Mouse (Mus musculus) forebrain, postnatal 0 days (tissue): Measurements from ENCODE around the gene Gm44579. TPM values are rescaled to one million over a fixed set of nuclear protein-coding genes. Genes with fewer than 3 reads are reported as not detected.

Source experiments
- ATAC-seq: fragments of 200-750 bp; cut with Nextera tagmentation; 2 replicates; pipeline ENCODE4 v1.8.0; 2017; ENCODE audit warnings: mild to moderate bottlenecking, moderate library complexity
- DNase-seq: peaks from one replicate; pipeline ENCODE4 v3.0.0-alpha.2; 2015
- H3K27ac ChIP-seq: fragments of 300-500 bp; sonication (generic); 2 replicates; pipeline ENCODE4 v1.5.1; 2014; ENCODE audit warnings: low read depth, mild to moderate bottlenecking, antibody characterized with exemption, low read length, moderate library complexity, mixed read lengths
- H3K27me3 ChIP-seq: fragments of 300-500 bp; sonication (generic); 2 replicates; pipeline ENCODE4 v1.6.1; 2014; ENCODE audit warnings: mild to moderate bottlenecking, low read length, mixed read lengths; ENCODE audit not compliant: insufficient read depth
- H3K36me3 ChIP-seq: fragments of 300-500 bp; sonication (generic); 2 replicates; pipeline ENCODE4 v1.6.1; 2014; ENCODE audit warnings: mild to moderate bottlenecking, moderate library complexity; ENCODE audit not compliant: insufficient read depth
- H3K4me1 ChIP-seq: fragments of 300-500 bp; sonication (generic); 2 replicates; pipeline ENCODE4 v1.6.1; 2014; ENCODE audit warnings: antibody characterized with exemption; ENCODE audit not compliant: insufficient read depth
- H3K4me2 ChIP-seq: fragments of 300-500 bp; sonication (generic); 2 replicates; pipeline ENCODE4 v1.6.1; 2014; ENCODE audit warnings: low read depth, mild to moderate bottlenecking, moderate library complexity
- H3K4me3 ChIP-seq: fragments of 300-500 bp; sonication (generic); 2 replicates; pipeline ENCODE4 v1.5.1; 2014; ENCODE audit warnings: low read depth, low read length, mixed read lengths
- H3K9ac ChIP-seq: fragments of 300-500 bp; sonication (generic); 2 replicates; pipeline ENCODE4 v1.6.1; 2014; ENCODE audit warnings: mild to moderate bottlenecking
- H3K9me3 ChIP-seq: fragments of 300-500 bp; sonication (generic); 2 replicates; pipeline ENCODE4 v1.6.1; 2016; ENCODE audit warnings: low read length
- CTCF ChIP-seq: sonication (generic); IDR thresholded peaks from 2 replicates; pipeline ENCODE4 v1.5.1; 2016; ENCODE audit warnings: antibody characterized with exemption, control low read depth, low read depth
- WGBS: fragments of 180-500 bp; shearing (Covaris S2); extraction: QIAGEN DNeasy Blood & Tissue Kit; methylation state at CpG from one replicate; pipeline ENCODE4 v1.1.7; 2014; 5-methylcytosine and 5-hydroxymethylcytosine counted together
- polyA plus RNA-seq: library from polyadenylated mRNA; unstranded; fragments of >200 nt; fragmentation: Nextera tagmentation; extraction: Ambion mirVana; gene quantifications from 2 replicates; pipeline ENCODE4 v1.2.1, GENCODE M21; 2015
- total RNA-seq: library from RNA; depleted of rRNA; stranded (reverse); fragments of >200 nt; gene quantifications from 2 replicates; pipeline ENCODE4 v1.2.3, GENCODE M21; 2014

The Gm44579 gene
- total and polyA plus RNA-seq, 2 experiments from 2014 or later = 0.15 to 0.29 TPM

- peak; percentile 82 for TF ChIP-seq CTCF
Measured at GRCm38 (mm10) chr15:98181132-98181711, 39.6 kb downstream of the Gm44579 start.

DNA sequence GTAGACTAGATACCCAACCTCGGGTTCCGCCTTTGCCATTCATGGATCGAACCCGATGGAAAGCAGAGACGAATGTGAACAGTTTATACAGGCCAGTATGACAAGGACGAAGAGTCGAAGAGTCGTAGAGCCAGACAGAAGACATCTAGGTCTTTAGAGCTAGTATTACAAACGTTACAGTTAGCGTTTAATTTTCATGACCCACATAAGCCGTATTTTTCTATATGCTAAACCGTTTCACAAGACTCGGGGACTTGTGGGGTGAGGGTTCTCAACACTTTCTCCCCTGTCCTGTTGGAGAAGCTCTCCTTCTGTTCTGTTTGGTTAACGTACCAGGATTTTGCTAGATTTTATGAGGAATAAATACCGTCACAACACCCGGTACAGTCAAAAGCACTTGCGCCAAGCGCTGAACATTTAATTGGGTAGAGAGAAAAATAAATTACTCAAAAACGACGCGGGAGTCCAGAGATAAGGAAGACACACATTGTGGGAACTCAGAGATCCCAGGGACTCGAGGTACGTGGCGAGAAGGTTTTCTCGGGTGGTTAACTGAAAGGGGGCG is 40.1 kb downstream of the Gm44579 start:
- no peak for TF ChIP-seq CTCF
- no peaks in the 10 kb centered on the region for H3K27me3 ChIP-seq
- no peaks in the 10 kb centered on the region for H3K4me1 ChIP-seq
- H3K4me3 ChIP-seq = peak overlapping the region; percentile 54
- ATAC-seq = peak; percentile 1; the same call in 1 of the 2 replicates
- no peak overlapping the region; the same call in 1 of the 2 replicates for H3K27ac ChIP-seq
- peak overlapping the region; percentile 53 for H3K9ac ChIP-seq
- no peak for DNase-seq
- H3K36me3 ChIP-seq = no peaks in the 10 kb centered on the region
- H3K9me3 ChIP-seq = no peaks in the 10 kb centered on the region
- H3K4me2 ChIP-seq = peak overlapping the region; percentile 63
- WGBS = 3% methylated on average over 26 of the region's 26 CpGs

More at GRCm38 (mm10) chr15:98181132-98181711, 39.6 kb downstream of the Gm44579 start:
- Histone ChIP-seq H3K4me2 (peak overlapping the region; percentile 63), H3K4me1 (no peaks in the 10 kb centered on the region), H3K9ac (peak overlapping the region; percentile 53), H3K36me3 (no peaks in the 10 kb centered on the region), H3K27me3 (no peaks in the 10 kb centered on the region), H3K27ac (peak overlapping the region; percentile 47; the same call in 1 of the 2 replicates), H3K9me3 (no peaks in the 10 kb centered on the region), H3K4me3 (peak overlapping the region; percentile 54)
- WGBS = under 1% methylated on average over 30 of the region's 30 CpGs
- DNase-seq = peak; percentile 87
- peak; percentile 97 for ATAC-seq

DNA sequence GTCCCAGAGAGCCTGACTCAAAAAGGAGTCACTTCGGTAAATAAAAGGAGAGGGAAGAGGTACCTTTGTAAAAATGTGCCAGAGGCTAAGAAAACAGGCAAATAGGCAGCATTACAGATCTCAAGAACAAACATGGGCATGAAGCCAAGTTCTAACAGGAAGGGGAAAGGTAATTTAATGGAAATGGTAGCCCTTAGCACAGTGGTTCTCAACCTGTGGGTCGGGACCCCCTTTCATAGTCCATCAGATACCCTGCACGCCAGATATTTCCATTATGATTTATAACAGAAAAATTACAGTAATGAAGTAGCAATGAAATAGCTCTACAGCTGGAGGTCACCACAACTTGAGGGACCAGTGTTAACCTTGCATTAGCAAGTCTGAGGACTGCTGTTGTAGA is 43.5 kb downstream of the Gm44579 start:
- no peak for TF ChIP-seq CTCF
- Histone ChIP-seq H3K4me2 (no peak overlapping the region), H3K9ac (no peak overlapping the region), H3K4me3 (no peak overlapping the region), H3K27ac (no peak overlapping the region), H3K9me3 (no peaks in the 10 kb centered on the region), H3K27me3 (no peaks in the 10 kb centered on the region), H3K36me3 (no peaks in the 10 kb centered on the region), H3K4me1 (no peaks in the 10 kb centered on the region)
- WGBS = 82% methylated on average over 3 of the region's 3 CpGs
- ATAC-seq = no peak
- DNase-seq = no peak

GRCm38 (mm10) chr15:98173821-98174220 is 47.0 kb downstream of the Gm44579 start:
- Histone ChIP-seq H3K27me3 (no peaks in the 10 kb centered on the region; the same call in 1 of the 2 replicates), H3K4me2 (0 out of 2 replicates have a peak overlapping the region, but pooled peaks have one; percentile 3), H3K4me3 (no peak overlapping the region), H3K9me3 (no peaks in the 10 kb centered on the region), H3K36me3 (no peaks in the 10 kb centered on the region), H3K27ac (no peak overlapping the region), H3K9ac (no peak overlapping the region), H3K4me1 (peaks cover 7% of the 10 kb centered on the region; the same call in 1 of the 2 replicates)
- TF ChIP-seq CTCF = peak; percentile 80
- ATAC-seq (no peak), DNase-seq (peak; percentile 86)
- WGBS = 15% methylated on average over 8 of the region's 8 CpGs

DNA sequence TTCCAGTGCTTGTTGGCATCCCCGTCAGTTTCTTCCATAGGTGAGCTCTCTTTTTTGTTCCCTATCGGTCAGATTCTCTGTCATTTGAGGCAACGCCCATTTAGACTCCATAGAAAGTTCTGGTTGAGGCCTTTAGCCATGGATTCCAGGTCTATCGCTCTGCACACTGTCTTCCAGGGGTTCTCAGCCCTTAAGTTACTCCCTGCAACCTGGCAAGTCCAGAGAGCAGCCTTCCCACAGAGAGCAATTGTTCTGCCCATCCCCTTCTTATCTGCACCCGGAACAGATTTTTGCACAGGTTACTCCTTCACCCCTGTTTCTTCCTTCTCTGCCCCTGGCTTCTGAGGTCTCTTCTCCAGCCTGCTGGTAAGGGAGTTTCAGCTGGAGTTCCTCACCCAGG is 48.7 kb downstream of the Gm44579 start:
- Histone ChIP-seq H3K4me3 (no peak overlapping the region), H3K9ac (no peak overlapping the region), H3K4me2 (no peak overlapping the region), H3K9me3 (no peaks in the 10 kb centered on the region), H3K4me1 (peaks cover 11% of the 10 kb centered on the region; the same call in 1 of the 2 replicates), H3K27ac (no peak overlapping the region), H3K36me3 (no peaks in the 10 kb centered on the region), H3K27me3 (no peaks in the 10 kb centered on the region; the same call in 1 of the 2 replicates)
- no peak for TF ChIP-seq CTCF
- DNase-seq (no peak), ATAC-seq (no peak)
- 62% methylated on average over 5 of the region's 5 CpGs for WGBS

- no peak for TF ChIP-seq CTCF
- H3K4me2 ChIP-seq = peak overlapping the region; percentile 84
- no peaks in the 10 kb centered on the region; the same call in 1 of the 2 replicates for H3K27me3 ChIP-seq
- no peaks in the 10 kb centered on the region for H3K36me3 ChIP-seq
- 77% methylated on average over 9 of the region's 9 CpGs for WGBS
- peaks cover 11% of the 10 kb centered on the region; the same call in 1 of the 2 replicates for H3K4me1 ChIP-seq
- H3K9me3 ChIP-seq = no peaks in the 10 kb centered on the region
- no peak for ATAC-seq
- no peak overlapping the region for H3K27ac ChIP-seq
- no peak overlapping the region; the same call in 1 of the 2 replicates for H3K4me3 ChIP-seq
- no peak overlapping the region for H3K9ac ChIP-seq
- no peak for DNase-seq
Measured at GRCm38 (mm10) chr15:98170917-98171316, 49.9 kb downstream of the Gm44579 start.

DNA sequence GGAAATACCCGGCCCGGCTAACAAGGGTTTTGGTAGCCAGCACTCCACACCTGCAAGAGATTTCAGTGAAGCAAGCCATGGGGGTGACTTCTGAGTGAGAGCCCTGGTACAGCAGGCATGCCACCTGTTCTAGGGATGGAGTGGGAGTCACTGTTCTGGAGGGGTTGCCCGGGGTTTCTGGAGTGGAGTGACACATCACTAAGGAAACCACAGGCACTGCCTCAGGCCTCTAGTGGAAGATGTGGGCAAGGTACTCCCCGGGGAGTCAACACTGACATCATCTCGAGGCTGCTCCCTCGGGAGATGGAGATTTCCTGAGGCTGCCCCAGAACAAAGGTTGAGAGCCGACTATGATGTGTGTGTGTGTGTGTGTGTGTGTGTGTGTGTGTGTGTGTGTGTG is 50.4 kb downstream of the Gm44579 start:
- H3K9ac ChIP-seq = peak overlapping the region; percentile 80; the same call in 1 of the 2 replicates
- 25% methylated on average over 7 of the region's 7 CpGs for WGBS
- no peak overlapping the region for H3K27ac ChIP-seq

More for the DNA sequence above, 50.4 kb downstream of the Gm44579 start:
- TF ChIP-seq CTCF = peak; percentile 20; the same call in 1 of the 2 replicates
- ATAC-seq = peak; percentile 34; the same call in 1 of the 2 replicates
- Histone ChIP-seq H3K27me3 (no peaks in the 10 kb centered on the region; the same call in 1 of the 2 replicates), H3K36me3 (no peaks in the 10 kb centered on the region), H3K4me1 (peaks cover 11% of the 10 kb centered on the region; the same call in 1 of the 2 replicates), H3K4me3 (peak overlapping the region; percentile 74), H3K9me3 (no peaks in the 10 kb centered on the region), H3K4me2 (peak overlapping the region; percentile 84)
- peak; percentile 44 for DNase-seq
